Mouse (Mus musculus): Measurements from ENCODE around the gene Hk2.
"Not testable (repeated sequence)": the region's sequence is repeated elsewhere in the genome, so short reads cannot be mapped to it uniquely, and the experiment has no call there.

DNA sequence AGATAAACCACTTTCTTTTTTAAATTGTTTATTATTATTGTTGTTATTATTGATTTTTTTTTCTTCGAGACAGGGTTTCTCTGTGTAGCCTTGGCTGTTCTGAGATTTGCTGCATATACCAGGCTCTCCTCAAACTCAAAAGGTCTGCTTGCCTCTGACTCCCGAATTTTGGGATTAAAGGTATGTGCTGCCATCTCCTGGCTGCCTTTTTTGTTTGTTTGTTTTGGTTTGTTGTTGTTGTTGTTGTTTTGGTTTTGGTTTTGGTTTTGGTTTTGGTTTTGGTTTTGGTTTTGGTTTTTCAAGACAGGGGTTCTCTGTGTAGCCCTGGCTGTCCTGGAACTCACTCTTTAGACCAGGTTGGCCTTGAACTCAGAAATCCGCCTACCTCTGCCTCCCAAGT lies 96.6 kb downstream of the Hk2 start:
- not testable (repeated sequence) for TF ChIP-seq CTCF, EP300 (IDR thresholded peaks at IDR 0.05; ENCODE audit: low read depth)
